Mouse (Mus musculus) thymus, adult 2 months (tissue): Measurements from ENCODE around the gene Man2a2.

Experiments used
- CTCF ChIP-seq: fragments of 200-500 bp; IDR thresholded peaks from 2 replicates; pipeline ENCODE4 v1.5.1; 2012; ENCODE audit warnings: mild to moderate bottlenecking, control low read depth, low read length, moderate library complexity, borderline replicate concordance; ENCODE audit not compliant: control insufficient read depth, poor library complexity, insufficient read depth; ENCODE audit errors: extremely low read depth
- POLR2A ChIP-seq: fragments of 200-500 bp; IDR thresholded peaks from 2 replicates; pipeline ENCODE4 v1.6.1; 2012; ENCODE audit warnings: mild to moderate bottlenecking, low read length, control low read depth, moderate library complexity; ENCODE audit not compliant: control insufficient read depth, poor library complexity, insufficient read depth; ENCODE audit errors: extremely low read depth

GRCm38 (mm10) chr7:80401860-80402641 is 30.9 kb upstream of the Man2a2 start:
- TF ChIP-seq CTCF (0 out of 2 replicates have a peak, but pooled peaks have one; percentile 27), POLR2A (no peak)
